Mouse (Mus musculus) intestine, postnatal 0 days (tissue): ENCODE measurements around the gene Zfp609. TPM values are rescaled to one million over a fixed set of nuclear protein-coding genes. Genes with fewer than 3 reads are reported as not detected.

Experiments
- ATAC-seq: fragments of 200-750 bp; cut with Nextera tagmentation; 2 replicates; pipeline ENCODE4 v1.8.0; 2017; ENCODE audit warnings: mild to moderate bottlenecking, moderate TSS enrichment, moderate library complexity
- H3K27ac ChIP-seq: fragments of 300-500 bp; sonication (generic); 2 replicates; pipeline ENCODE4 v1.5.1; 2014; ENCODE audit warnings: mild to moderate bottlenecking, low read depth, low read length, moderate library complexity
- H3K27me3 ChIP-seq: fragments of 300-500 bp; sonication (generic); replicated peaks from 2 replicates; pipeline ENCODE4 v1.6.1; 2014; ENCODE audit warnings: low read length, mixed read lengths; ENCODE audit not compliant: control insufficient read depth, insufficient read depth
- H3K36me3 ChIP-seq: fragments of 300-500 bp; sonication (generic); 2 replicates; pipeline ENCODE4 v1.6.1; 2014; ENCODE audit warnings: mild to moderate bottlenecking, moderate library complexity; ENCODE audit not compliant: control insufficient read depth, insufficient read depth
- H3K4me1 ChIP-seq: fragments of 300-500 bp; sonication (generic); replicated peaks from 2 replicates; pipeline ENCODE4 v1.6.1; 2014; ENCODE audit warnings: antibody characterized with exemption, low read length, mixed read lengths; ENCODE audit not compliant: control insufficient read depth, insufficient read depth
- H3K4me2 ChIP-seq: fragments of 300-500 bp; sonication (generic); replicated peaks from 2 replicates; pipeline ENCODE4 v1.6.1; 2014; ENCODE audit warnings: low read depth, mild to moderate bottlenecking, moderate library complexity
- H3K4me3 ChIP-seq: fragments of 300-500 bp; sonication (generic); 2 replicates; pipeline ENCODE4 v1.5.1; 2014; ENCODE audit warnings: low read depth, low read length
- H3K9ac ChIP-seq: fragments of 300-500 bp; sonication (generic); 2 replicates; pipeline ENCODE4 v1.6.1; 2014; ENCODE audit warnings: mild to moderate bottlenecking, low read depth, low read length
- H3K9me3 ChIP-seq: fragments of 300-500 bp; sonication (generic); 2 replicates; pipeline ENCODE4 v1.6.1; 2016; ENCODE audit warnings: mixed run types; ENCODE audit not compliant: control insufficient read depth
- CTCF ChIP-seq: sonication (generic); IDR thresholded peaks from 2 replicates; pipeline ENCODE4 v1.5.1; 2016; ENCODE audit warnings: low read depth, mild to moderate bottlenecking, control low read depth, antibody characterized with exemption, moderate library complexity
- WGBS: fragments of 180-500 bp; shearing (Covaris S2); extraction: QIAGEN DNeasy Blood & Tissue Kit; methylation state at CpG from one replicate; pipeline ENCODE4 v1.1.7; 2014; 5-methylcytosine and 5-hydroxymethylcytosine counted together
- polyA plus RNA-seq: library from polyadenylated mRNA; unstranded; fragments of >200 nt; fragmentation: Nextera tagmentation; extraction: Ambion mirVana; gene quantifications from 2 replicates; pipeline ENCODE4 v1.2.1, GENCODE M21; 2015

Gene Zfp609
- polyA plus RNA-seq, 1 experiment from 2014 or later, result 3.1 TPM

- Histone ChIP-seq H3K9ac (no peak overlapping the region), H3K36me3 (no peaks in the 10 kb centered on the region), H3K4me1 (peaks cover 4% of the 10 kb centered on the region; the same call in 1 of the 2 replicates), H3K27me3 (no peaks in the 10 kb centered on the region), H3K4me3 (no peak overlapping the region), H3K9me3 (no peaks in the 10 kb centered on the region), H3K4me2 (no peak overlapping the region), H3K27ac (no peak overlapping the region)
- 87% methylated on average over 13 of the region's 13 CpGs for WGBS
- TF ChIP-seq CTCF, result no peak
- no peak for ATAC-seq
Measured at GRCm38 (mm10) chr9:65648730-65649129, 178.6 kb downstream of the Zfp609 start.

DNA sequence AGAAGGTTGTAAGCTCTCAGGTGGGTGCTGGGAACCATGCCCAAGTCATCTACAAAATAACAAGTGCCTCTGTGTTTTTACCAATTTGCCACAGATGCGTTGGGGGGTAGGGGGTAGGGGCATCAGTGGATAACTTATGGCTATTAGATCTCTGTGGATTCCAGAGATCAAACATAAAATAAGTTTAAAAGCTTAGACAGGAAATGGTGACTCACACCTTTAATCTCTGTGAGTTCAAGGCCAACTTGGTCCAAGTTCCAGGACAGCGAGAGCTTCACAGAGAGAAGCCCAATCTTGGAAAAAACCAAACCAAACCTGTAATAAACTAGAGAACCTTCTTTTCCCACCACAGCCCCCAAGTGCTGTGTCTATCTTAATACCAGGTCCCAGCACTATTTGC lies 180.6 kb downstream of the Zfp609 start:
- H3K9ac ChIP-seq, result no peak overlapping the region
- no peak for ATAC-seq
- H3K36me3 ChIP-seq, result no peaks in the 10 kb centered on the region
- H3K27ac ChIP-seq, result no peak overlapping the region
- 71% methylated on average over 2 of the region's 2 CpGs for WGBS
- peaks cover 4% of the 10 kb centered on the region; the same call in 1 of the 2 replicates for H3K4me1 ChIP-seq
- H3K27me3 ChIP-seq, result no peaks in the 10 kb centered on the region
- H3K9me3 ChIP-seq, result no peaks in the 10 kb centered on the region
- no peak for TF ChIP-seq CTCF
- no peak overlapping the region for H3K4me2 ChIP-seq
- no peak overlapping the region for H3K4me3 ChIP-seq

DNA sequence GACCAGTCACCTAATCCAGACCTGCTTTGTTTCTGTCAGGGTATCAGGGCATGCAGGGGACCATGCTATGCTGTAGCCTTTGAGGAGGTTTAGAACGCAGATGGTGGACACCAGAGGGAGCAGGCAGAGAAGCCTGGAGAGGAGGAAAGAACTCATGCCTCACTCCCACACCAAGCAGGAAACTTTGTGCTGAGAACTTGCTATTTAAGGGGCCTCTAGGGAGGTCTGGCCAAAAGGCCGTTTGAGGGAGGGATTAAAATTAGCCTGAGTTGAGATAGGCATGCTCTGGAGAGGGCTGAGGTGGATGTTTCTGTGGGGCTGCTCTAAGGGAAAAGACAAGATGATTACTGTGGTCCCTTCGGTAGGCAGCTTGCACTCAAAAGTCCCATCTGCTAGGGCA lies 181.4 kb downstream of the Zfp609 start:
- 52% methylated on average over 3 of the region's 3 CpGs for WGBS
- no peaks in the 10 kb centered on the region for H3K27me3 ChIP-seq
- H3K4me3 ChIP-seq, result no peak overlapping the region
- no peaks in the 10 kb centered on the region for H3K36me3 ChIP-seq
- TF ChIP-seq CTCF, result peak; percentile 40
- no peaks in the 10 kb centered on the region for H3K9me3 ChIP-seq
- no peak overlapping the region for H3K27ac ChIP-seq
- H3K9ac ChIP-seq, result no peak overlapping the region
- ATAC-seq, result no peak
- peaks cover 4% of the 10 kb centered on the region; the same call in 1 of the 2 replicates for H3K4me1 ChIP-seq
- no peak overlapping the region for H3K4me2 ChIP-seq

DNA sequence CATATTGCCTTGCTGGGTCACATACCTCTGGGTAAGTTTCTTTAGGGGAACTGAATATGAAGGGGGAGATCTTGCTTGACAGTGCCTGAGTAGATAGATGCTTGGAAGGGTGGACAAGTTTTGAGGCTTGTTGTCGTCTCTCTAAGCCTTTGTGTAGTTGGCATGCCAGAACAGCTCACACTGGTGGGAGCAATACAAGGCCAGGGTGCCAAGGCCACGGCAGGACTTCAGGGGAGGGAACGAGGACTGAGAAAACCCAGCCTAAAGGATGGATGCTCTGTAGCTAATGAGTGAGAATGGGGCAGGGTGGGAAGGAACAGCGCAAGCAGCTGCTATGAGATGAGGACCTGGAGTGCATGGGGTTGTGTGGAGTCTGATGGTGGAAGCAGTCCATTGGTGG lies 182.4 kb downstream of the Zfp609 start:
- Histone ChIP-seq H3K27me3 (no peaks in the 10 kb centered on the region), H3K9ac (no peak overlapping the region), H3K4me3 (no peak overlapping the region), H3K27ac (no peak overlapping the region), H3K4me2 (no peak overlapping the region), H3K9me3 (no peaks in the 10 kb centered on the region), H3K36me3 (no peaks in the 10 kb centered on the region), H3K4me1 (peaks cover 6% of the 10 kb centered on the region; the same call in 1 of the 2 replicates)
- ATAC-seq, result no peak
- no peak for TF ChIP-seq CTCF
- WGBS, result 91% methylated on average over 4 of the region's 4 CpGs

- Histone ChIP-seq H3K9ac (no peak overlapping the region), H3K4me3 (no peak overlapping the region), H3K36me3 (no peaks in the 10 kb centered on the region), H3K4me2 (no peak overlapping the region), H3K27me3 (no peaks in the 10 kb centered on the region), H3K9me3 (no peaks in the 10 kb centered on the region), H3K27ac (no peak overlapping the region), H3K4me1 (peaks cover 4% of the 10 kb centered on the region; the same call in 1 of the 2 replicates)
- ATAC-seq, result no peak
- no peak for TF ChIP-seq CTCF
Measured at GRCm38 (mm10) chr9:65642546-65642945, 184.8 kb downstream of the Zfp609 start.

Other genes starting within 250 kb of the Zfp609 start
- gene Plekho2, start 247.5 kb downstream of the Zfp609 start, polyA plus RNA-seq, result 6.6 and 6.7 TPM in 2 replicates
- gene Pif1, start 240.4 kb downstream of the Zfp609 start, polyA plus RNA-seq, result 1.2 and 1.8 TPM in 2 replicates
- 21.4 and 22.1 TPM in 2 replicates for gene Rbpms2, start 197.9 kb downstream of the Zfp609 start, polyA plus RNA-seq
- 141 and 152 TPM in 2 replicates for gene Oaz2, start 159.6 kb downstream of the Zfp609 start, polyA plus RNA-seq
- gene Pclaf, start 62.7 kb upstream of the Zfp609 start, polyA plus RNA-seq, result 51.6 and 54.5 TPM in 2 replicates
- 13.1 and 13.4 TPM in 2 replicates for gene Trip4, start 81.2 kb upstream of the Zfp609 start, polyA plus RNA-seq
- 5.7 and 7.2 TPM in 2 replicates for gene Csnk1g1, start 81.4 kb upstream of the Zfp609 start, polyA plus RNA-seq
- gene Ppib, start 232.7 kb upstream of the Zfp609 start, polyA plus RNA-seq, result 440 and 508 TPM in 2 replicates
- 0.98 and 1.4 TPM in 2 replicates for gene Snx22, start 242.2 kb upstream of the Zfp609 start, polyA plus RNA-seq